Mouse (Mus musculus) bone marrow, adult 2 months (tissue): ENCODE results near the gene Dhx8.

Experiments used
- CTCF ChIP-seq: fragments of 200-500 bp; IDR thresholded peaks from 2 replicates; pipeline ENCODE4 v1.5.1; 2011; ENCODE audit warnings: low read length, control low read depth; ENCODE audit not compliant: control insufficient read depth, insufficient read depth
- POLR2A ChIP-seq: fragments of 200-500 bp; IDR thresholded peaks from 2 replicates; pipeline ENCODE4 v1.6.1; 2011; ENCODE audit warnings: low read depth, mild to moderate bottlenecking, control low read depth, low read length, borderline replicate concordance; ENCODE audit not compliant: control insufficient read depth

GRCm38 (mm10) chr11:101783584-101783983, 50.9 kb downstream of the Dhx8 start:
- TF ChIP-seq CTCF (no peak), POLR2A (no peak)
